Mouse (Mus musculus) embryonic facial prominence, embryonic 14.5 days (tissue): ENCODE data around the gene Map4k4. TPM values are rescaled to one million over a fixed set of nuclear protein-coding genes. Genes with fewer than 3 reads are reported as not detected.
A peak's percentile ranks its signal among the peaks of the same experiment; 100 is the strongest.

Source experiments
- ATAC-seq: fragments of 200-750 bp; cut with Nextera tagmentation; 2 replicates; pipeline ENCODE4 v1.8.0; 2017; ENCODE audit warnings: low read depth, moderate number of reproducible peaks, moderate TSS enrichment
- DNase-seq: peaks from one replicate; pipeline ENCODE4 v3.0.0-alpha.2; 2015; ENCODE audit warnings: low spot score
- H3K27ac ChIP-seq: fragments of 300-500 bp; sonication (generic); replicated peaks from 2 replicates; pipeline ENCODE4 v1.5.1; 2014; ENCODE audit warnings: low read depth, mild to moderate bottlenecking, low read length, moderate library complexity
- H3K27me3 ChIP-seq: fragments of 300-500 bp; sonication (generic); replicated peaks from 2 replicates; pipeline ENCODE4 v1.6.1; 2014; ENCODE audit warnings: low read length; ENCODE audit not compliant: control insufficient read depth, insufficient read depth
- H3K36me3 ChIP-seq: fragments of 300-500 bp; sonication (generic); 2 replicates; pipeline ENCODE4 v1.6.1; 2014; ENCODE audit warnings: low read length, mixed read lengths; ENCODE audit not compliant: control insufficient read depth, insufficient read depth
- H3K4me1 ChIP-seq: fragments of 300-500 bp; sonication (generic); 2 replicates; pipeline ENCODE4 v1.6.1; 2014; ENCODE audit warnings: antibody characterized with exemption, low read length; ENCODE audit not compliant: control insufficient read depth, insufficient read depth
- H3K4me2 ChIP-seq: fragments of 300-500 bp; sonication (generic); 2 replicates; pipeline ENCODE4 v1.6.1; 2014; ENCODE audit warnings: low read depth, mild to moderate bottlenecking, low read length, moderate library complexity, mixed read lengths
- H3K4me3 ChIP-seq: fragments of 300-500 bp; sonication (generic); 2 replicates; pipeline ENCODE4 v1.5.1; 2014; ENCODE audit warnings: low read depth, mild to moderate bottlenecking, low read length
- H3K9ac ChIP-seq: fragments of 300-500 bp; sonication (generic); 2 replicates; pipeline ENCODE4 v1.6.1; 2014; ENCODE audit warnings: low read depth, mild to moderate bottlenecking, low read length, moderate library complexity, mixed read lengths
- H3K9me3 ChIP-seq: fragments of 300-500 bp; sonication (generic); 2 replicates; pipeline ENCODE4 v1.6.1; 2016; ENCODE audit warnings: low read length; ENCODE audit not compliant: control insufficient read depth
- WGBS: fragments of 180-500 bp; shearing (Covaris S2); extraction: QIAGEN DNeasy Blood & Tissue Kit; methylation state at CpG from one replicate; pipeline ENCODE4 v1.1.7; 2014; 5-methylcytosine and 5-hydroxymethylcytosine counted together
- polyA plus RNA-seq: library from polyadenylated mRNA; unstranded; fragments of >200 nt; fragmentation: Nextera tagmentation; extraction: Ambion mirVana; gene quantifications from 2 replicates; pipeline ENCODE4 v1.2.1, GENCODE M21; 2014

The Map4k4 gene
- polyA plus RNA-seq, 1 experiment from 2014 or later, result 27.8 TPM

- H3K4me3 ChIP-seq, result no peak overlapping the region
- H3K9ac ChIP-seq, result no peak overlapping the region
- peak overlapping the region; percentile 16; the same call in 1 of the 2 replicates for H3K27ac ChIP-seq
- H3K9me3 ChIP-seq, result no peaks in the 10 kb centered on the region
- no peak overlapping the region for H3K4me2 ChIP-seq
- WGBS, result 50% methylated on average over 10 of the region's 10 CpGs
- no peaks in the 10 kb centered on the region for H3K36me3 ChIP-seq
- H3K4me1 ChIP-seq, result peaks cover 14% of the 10 kb centered on the region
- 0 out of 2 replicates have a peak, but pooled peaks have one; percentile 41 for ATAC-seq
- peak; percentile 50 for DNase-seq
- H3K27me3 ChIP-seq, result no peaks in the 10 kb centered on the region
Observed at GRCm38 (mm10) chr1:39868825-39869571, 31.7 kb upstream of the Map4k4 start.

DNA sequence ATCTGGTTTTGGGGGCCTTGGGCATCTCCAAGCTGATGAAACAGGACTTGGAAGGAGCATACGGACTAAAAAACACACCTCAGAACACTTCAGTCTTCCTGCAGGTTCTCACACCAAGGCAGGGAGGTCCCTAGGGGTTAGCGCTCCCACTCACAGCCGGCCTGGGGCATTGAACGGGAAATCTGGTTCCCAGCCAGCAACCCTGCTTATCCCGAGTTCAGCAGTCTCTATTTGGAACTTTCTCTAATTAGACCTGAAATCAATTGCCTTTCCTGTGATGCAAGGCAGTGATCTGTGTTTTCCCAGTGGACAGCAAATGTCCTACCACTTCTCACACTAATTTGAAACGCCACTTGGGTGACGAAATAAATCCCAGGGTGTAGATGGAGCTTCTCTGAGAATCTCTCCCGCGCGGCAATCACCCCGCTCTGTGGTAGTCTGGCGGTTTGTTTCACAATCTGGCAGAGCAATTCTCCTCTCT lies 31.0 kb upstream of the Map4k4 start:
- ATAC-seq (peak; percentile 42), DNase-seq (peak; percentile 20)
- Histone ChIP-seq H3K9ac (no peak overlapping the region), H3K4me1 (peaks cover 14% of the 10 kb centered on the region), H3K9me3 (no peaks in the 10 kb centered on the region), H3K36me3 (no peaks in the 10 kb centered on the region), H3K27me3 (no peaks in the 10 kb centered on the region), H3K27ac (no peak overlapping the region), H3K4me2 (peak overlapping the region; percentile 9; the same call in 1 of the 2 replicates), H3K4me3 (no peak overlapping the region)
- 50% methylated on average over 12 of the region's 12 CpGs for WGBS

GRCm38 (mm10) chr1:39877981-39878380 lies 22.7 kb upstream of the Map4k4 start:
- 33% methylated on average over 3 of the region's 3 CpGs for WGBS
- no peaks in the 10 kb centered on the region for H3K9me3 ChIP-seq
- H3K36me3 ChIP-seq, result no peaks in the 10 kb centered on the region
- no peak overlapping the region for H3K4me3 ChIP-seq
- no peak overlapping the region for H3K9ac ChIP-seq
- H3K4me1 ChIP-seq, result no peaks in the 10 kb centered on the region
- DNase-seq (peak; percentile 31), ATAC-seq (no peak)
- H3K27me3 ChIP-seq, result no peaks in the 10 kb centered on the region
- H3K4me2 ChIP-seq, result no peak overlapping the region
- no peak overlapping the region for H3K27ac ChIP-seq

DNA sequence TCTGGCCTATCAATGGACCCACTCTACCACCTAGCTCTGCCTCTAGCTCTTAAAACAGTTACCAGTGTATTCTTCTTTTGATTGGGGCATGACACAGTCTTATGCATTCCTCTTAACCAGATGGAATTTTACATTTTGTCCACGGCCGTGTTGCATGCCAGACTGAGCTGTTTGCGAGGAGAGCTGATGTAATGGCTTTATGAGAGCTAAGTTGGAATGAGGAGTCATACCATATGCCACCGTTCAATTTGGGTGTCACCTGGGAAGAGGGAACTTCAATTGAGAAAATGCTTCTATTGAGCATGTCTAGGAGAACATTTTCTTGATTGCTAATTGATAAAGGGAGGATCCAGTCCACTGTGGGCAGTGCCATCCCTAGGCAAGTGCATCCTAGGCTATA lies 18.2 kb upstream of the Map4k4 start:
- no peak overlapping the region for H3K4me2 ChIP-seq
- H3K9ac ChIP-seq, result no peak overlapping the region
- 80% methylated on average over 4 of the region's 4 CpGs for WGBS
- DNase-seq (no peak), ATAC-seq (no peak)
- no peaks in the 10 kb centered on the region for H3K27me3 ChIP-seq
- no peak overlapping the region for H3K27ac ChIP-seq
- H3K4me1 ChIP-seq, result peaks cover 5% of the 10 kb centered on the region; the same call in 1 of the 2 replicates
- no peak overlapping the region for H3K4me3 ChIP-seq
- H3K36me3 ChIP-seq, result no peaks in the 10 kb centered on the region
- H3K9me3 ChIP-seq, result no peaks in the 10 kb centered on the region

GRCm38 (mm10) chr1:39884803-39885515 lies 15.8 kb upstream of the Map4k4 start:
- Histone ChIP-seq H3K4me2 (peak overlapping the region; percentile 28; the same call in 1 of the 2 replicates), H3K36me3 (no peaks in the 10 kb centered on the region), H3K27ac (no peak overlapping the region), H3K27me3 (no peaks in the 10 kb centered on the region), H3K4me1 (peaks cover 5% of the 10 kb centered on the region; the same call in 1 of the 2 replicates), H3K9me3 (no peaks in the 10 kb centered on the region), H3K4me3 (no peak overlapping the region), H3K9ac (no peak overlapping the region)
- ATAC-seq (0 out of 2 replicates have a peak, but pooled peaks have one; percentile 18), DNase-seq (peak; percentile 49)
- whole genome bisulfite sequencing, result 34% methylated on average over 16 of the region's 16 CpGs

GRCm38 (mm10) chr1:39887997-39888396 lies 12.7 kb upstream of the Map4k4 start:
- WGBS, result 27% methylated on average over 1 of the region's 1 CpGs
- DNase-seq (no peak), ATAC-seq (no peak)
- H3K9ac ChIP-seq, result no peak overlapping the region
- H3K27ac ChIP-seq, result no peak overlapping the region
- peaks cover 5% of the 10 kb centered on the region; the same call in 1 of the 2 replicates for H3K4me1 ChIP-seq
- no peaks in the 10 kb centered on the region for H3K36me3 ChIP-seq
- no peaks in the 10 kb centered on the region for H3K27me3 ChIP-seq
- no peak overlapping the region for H3K4me3 ChIP-seq
- H3K9me3 ChIP-seq, result no peaks in the 10 kb centered on the region
- H3K4me2 ChIP-seq, result no peak overlapping the region

DNA sequence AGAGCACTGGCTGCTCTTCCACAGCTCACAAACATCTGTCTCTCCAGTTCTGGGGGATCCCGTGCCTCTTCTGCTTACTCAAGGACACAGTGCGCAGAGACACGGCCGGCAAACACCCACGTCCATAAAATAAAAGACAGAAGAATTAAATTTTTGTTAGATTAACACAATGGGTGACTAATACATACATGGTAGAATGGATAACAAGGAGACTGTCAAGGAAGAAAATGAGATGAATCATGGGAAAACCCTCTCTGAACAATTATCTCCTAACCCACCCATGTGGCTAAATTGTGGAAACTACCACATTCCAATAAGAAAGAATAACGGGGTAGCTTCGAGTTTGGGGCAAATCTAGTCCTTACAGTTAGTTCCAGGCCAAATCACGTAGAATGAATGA lies 11.3 kb upstream of the Map4k4 start:
- H3K4me3 ChIP-seq, result no peak overlapping the region
- ATAC-seq (no peak), DNase-seq (no peak)
- no peak overlapping the region for H3K4me2 ChIP-seq
- H3K27me3 ChIP-seq, result no peaks in the 10 kb centered on the region
- H3K9ac ChIP-seq, result no peak overlapping the region
- H3K36me3 ChIP-seq, result no peaks in the 10 kb centered on the region
- no peaks in the 10 kb centered on the region for H3K9me3 ChIP-seq
- peaks cover 5% of the 10 kb centered on the region; the same call in 1 of the 2 replicates for H3K4me1 ChIP-seq
- H3K27ac ChIP-seq, result no peak overlapping the region
- 89% methylated on average over 8 of the region's 8 CpGs for WGBS

DNA sequence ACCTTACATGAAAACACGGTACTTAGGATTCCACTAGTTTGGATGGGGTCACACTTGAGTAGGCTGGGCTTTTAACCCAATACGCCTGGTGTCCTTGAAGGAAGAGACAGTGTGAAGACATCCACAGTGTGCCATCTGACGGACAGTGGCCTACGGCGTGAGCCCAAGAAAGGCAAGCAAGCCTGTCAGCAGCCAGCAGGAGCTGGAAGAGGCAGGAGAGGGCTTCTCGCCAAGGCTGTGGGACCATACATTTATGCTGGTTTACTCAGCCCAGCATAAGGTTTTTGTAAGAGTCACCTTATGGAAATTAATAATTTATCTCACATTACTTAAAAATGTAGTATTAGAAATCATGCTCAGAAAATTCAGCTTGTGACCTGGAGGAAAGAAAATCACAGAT lies 10.7 kb upstream of the Map4k4 start:
- Histone ChIP-seq H3K4me1 (peaks cover under 1% of the 10 kb centered on the region; the same call in 1 of the 2 replicates), H3K9ac (no peak overlapping the region), H3K4me2 (no peak overlapping the region), H3K27me3 (no peaks in the 10 kb centered on the region), H3K27ac (no peak overlapping the region), H3K9me3 (no peaks in the 10 kb centered on the region), H3K4me3 (no peak overlapping the region), H3K36me3 (no peaks in the 10 kb centered on the region)
- 83% methylated on average over 6 of the region's 6 CpGs for WGBS
- no peak for DNase-seq
- ATAC-seq, result no peak
